8 mouse cellular contexts compared by ENCODE assay signal in the genomic region with DNA sequence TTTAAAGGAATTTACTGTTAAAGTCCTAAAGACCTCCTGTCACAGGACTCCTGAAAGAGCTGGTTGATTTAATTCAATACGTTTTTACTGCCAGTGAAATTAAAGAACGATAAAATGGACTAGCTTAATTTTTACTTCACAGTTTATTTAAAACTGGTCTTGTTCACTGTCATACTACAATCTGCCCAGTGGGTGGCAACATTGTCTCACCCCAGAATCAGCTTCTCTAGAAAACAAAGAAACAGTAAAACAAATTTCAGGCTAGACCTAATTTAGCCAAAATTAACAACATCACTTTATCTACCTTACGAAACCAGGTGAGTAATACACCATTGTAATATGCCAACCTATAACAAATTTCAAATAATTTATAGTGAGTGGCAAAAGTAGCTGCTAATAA. TPM values are rescaled to one million over a fixed set of nuclear protein-coding genes. Genes with fewer than 3 reads are reported as not detected.
DNase-seq lines count a peak whose midpoint lies in the region; ATAC-seq lines count a peak whose summit lies in the region.

No protein-coding gene starts in this region.

- H3K4me2 ChIP-seq in midbrain, embryonic 14.5 days (ENCODE audit: low read length): no peak overlapping the region
- no peak overlapping the region for H3K4me2 ChIP-seq in limb, embryonic 11.5 days (ENCODE audit: low read depth, severe bottlenecking)

- no peak overlapping the region for H3K4me3 ChIP-seq in midbrain, embryonic 14.5 days (replicated peaks; ENCODE audit: low read depth, low read length)
- no peak overlapping the region for H3K4me3 ChIP-seq in midbrain, embryonic 10.5 days
- H3K4me3 ChIP-seq in limb, embryonic 11.5 days (ENCODE audit: low read depth, low read length): no peak overlapping the region

- 16% methylated on average over 3 of the region's 3 CpGs for WGBS in midbrain, embryonic 14.5 days
- 23% methylated on average over 3 of the region's 3 CpGs for WGBS in midbrain, embryonic 10.5 days
- WGBS in limb, embryonic 11.5 days: 19% methylated on average over 3 of the region's 3 CpGs

- H3K9ac ChIP-seq in midbrain, embryonic 14.5 days (replicated peaks; ENCODE audit: low read length): no peak overlapping the region
- no peak overlapping the region for H3K9ac ChIP-seq in limb, embryonic 11.5 days (ENCODE audit: low read length)

- H3K27ac ChIP-seq in midbrain, embryonic 14.5 days (replicated peaks; ENCODE audit: low read depth, low read length): no peak overlapping the region
- no peak overlapping the region for H3K27ac ChIP-seq in midbrain, embryonic 10.5 days (replicated peaks)
- H3K27ac ChIP-seq in limb, embryonic 11.5 days (replicated peaks; ENCODE audit: low read depth, low read length): no peak overlapping the region

- no peak for DNase-seq in frontal cortex, postnatal 10 days (ENCODE audit: low spot score in 2 of 2)
- DNase-seq in midbrain, embryonic 14.5 days: peak; percentile 80
- DNase-seq in midbrain, embryonic 10.5 days (ENCODE audit: low spot score): no peak
- DNase-seq in cerebellum, adult 9-10 months: peak; percentile 38
- DNase-seq in limb, embryonic 11.5 days (ENCODE audit: low spot score): peak; percentile 48
- no peak for DNase-seq in yolk sac, embryonic 10.5 days (ENCODE audit: low spot score)

- no peaks in the 10 kb centered on the region for H3K9me3 ChIP-seq in midbrain, embryonic 14.5 days (ENCODE audit: control insufficient read depth, low read length)
- H3K9me3 ChIP-seq in midbrain, embryonic 10.5 days (replicated peaks): no peaks in the 10 kb centered on the region
- H3K9me3 ChIP-seq in limb, embryonic 11.5 days (ENCODE audit: control insufficient read depth, low read length): no peaks in the 10 kb centered on the region

- ATAC-seq in frontal cortex, adult (ENCODE audit: low TSS enrichment): peak; percentile 73
- ATAC-seq in midbrain, embryonic 14.5 days (ENCODE audit: low FRiP score, low TSS enrichment): no peak
- no peak for ATAC-seq in limb, embryonic 11.5 days (ENCODE audit: insufficient number of reproducible peaks, low FRiP score, low TSS enrichment, low read depth)
- no peak for ATAC-seq in monocyte, adult 5-6 weeks (replicated peaks; ENCODE audit: insufficient number of reproducible peaks, low FRiP score, low TSS enrichment, poor library complexity, severe bottlenecking)

- H3K4me1 ChIP-seq in midbrain, embryonic 14.5 days (ENCODE audit: control insufficient read depth, insufficient read depth, low read length): no peaks in the 10 kb centered on the region
- peaks cover 28% of the 10 kb centered on the region for H3K4me1 ChIP-seq in midbrain, embryonic 10.5 days
- no peaks in the 10 kb centered on the region for H3K4me1 ChIP-seq in limb, embryonic 11.5 days (ENCODE audit: control insufficient read depth, insufficient read depth, low read length)

- H3K36me3 ChIP-seq in midbrain, embryonic 14.5 days (ENCODE audit: control insufficient read depth, insufficient read depth, low read length): no peaks in the 10 kb centered on the region
- no peaks in the 10 kb centered on the region for H3K36me3 ChIP-seq in midbrain, embryonic 10.5 days
- no peaks in the 10 kb centered on the region for H3K36me3 ChIP-seq in limb, embryonic 11.5 days (ENCODE audit: control insufficient read depth, insufficient read depth, low read length)

- no peaks in the 10 kb centered on the region for H3K27me3 ChIP-seq in midbrain, embryonic 14.5 days (ENCODE audit: control insufficient read depth, insufficient read depth, low read length)
- H3K27me3 ChIP-seq in midbrain, embryonic 10.5 days (ENCODE audit: low read depth, poor library complexity, severe bottlenecking): no peaks in the 10 kb centered on the region
- H3K27me3 ChIP-seq in limb, embryonic 11.5 days (ENCODE audit: control insufficient read depth, insufficient read depth, low read length): no peaks in the 10 kb centered on the region

RNA-seq across cellular contexts. Expression of a gene that starts 14.6 kb away (rescaled TPM):
- 38.6 and 50.0 TPM in 2 replicates for polyA plus RNA-seq in midbrain, embryonic 14.5 days (2014; fragmentation: Nextera tagmentation; extraction: Ambion mirVana)
- polyA plus RNA-seq in midbrain, embryonic 10.5 days (2016; fragmentation: Nextera tagmentation; extraction: Ambion mirVana): 37.7 and 39.2 TPM in 2 replicates
- 28.7 and 31.9 TPM in 2 replicates for polyA plus RNA-seq in limb, embryonic 11.5 days (2014; fragmentation: Nextera tagmentation; extraction: Ambion mirVana)
- total RNA-seq in monocyte, adult 5-6 weeks (2017): 28.8 to 35.3 TPM (median 33.4 TPM) in 3 replicates

Comparison
In these comparisons a context has a peak if more than half of its experiments do, and no peak if none do; other contexts are left out.
1. DNase-seq: peak in midbrain, embryonic 14.5 days (single experiment), cerebellum, adult 9-10 months (single experiment) and limb, embryonic 11.5 days (single experiment); none in frontal cortex, postnatal 10 days (0 of 2), midbrain, embryonic 10.5 days (single experiment) and yolk sac, embryonic 10.5 days (single experiment).